17 mouse cellular contexts compared by ENCODE assay signal in the genomic region with DNA sequence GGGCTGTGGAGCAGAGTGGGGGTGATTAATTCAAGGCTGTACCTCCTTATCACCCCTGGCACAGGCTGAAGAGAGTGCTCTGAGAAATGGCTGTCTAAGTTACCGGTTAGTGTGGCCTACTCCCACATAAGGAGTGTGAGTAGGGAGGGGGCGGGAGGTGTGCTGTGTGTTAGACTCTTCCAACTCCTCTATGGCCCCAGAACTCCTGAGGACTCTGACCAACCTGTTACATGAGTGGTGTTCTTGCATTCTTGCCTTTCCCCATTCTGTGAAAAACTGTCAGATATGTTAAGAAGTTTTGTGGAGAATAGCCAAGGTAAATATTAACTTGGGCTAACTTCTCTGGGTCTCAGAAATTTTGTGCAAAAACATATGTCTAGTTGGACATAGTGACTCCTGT.
"Had no signal": no experiment of that assay in that cellular context is flagged by ENCODE, and none has a peak within 500 bp of the region (broad histone marks: within the 10 kb centered on the region; RNA-seq: fewer than 3 reads in every experiment).

No protein-coding gene starts in this region.

- H3K4me3 ChIP-seq: kidney, embryonic 15.5 days; limb, embryonic 15.5 days; liver, embryonic 12.5 days; megakaryocyte, embryonic 14.5 days; midbrain, embryonic 15.5 days; neural tube, embryonic 13.5 days had no signal

- H3K4me2 ChIP-seq: kidney, embryonic 15.5 days; limb, embryonic 15.5 days; liver, embryonic 12.5 days; midbrain, embryonic 11.5 days; midbrain, embryonic 15.5 days; neural tube, embryonic 13.5 days had no signal

- H3K27me3 ChIP-seq: kidney, embryonic 15.5 days; liver, embryonic 12.5 days; megakaryocyte, embryonic 14.5 days; midbrain, embryonic 15.5 days; neural tube, embryonic 13.5 days had no signal

- ATAC-seq: hindbrain, postnatal 0 days; liver, embryonic 12.5 days had no signal

- DNase-seq: kidney, adult 18-20 months; kidney, postnatal 36 days; layer of hippocampus, adult 9-11 months; layer of hippocampus, postnatal 36 days; right cerebral cortex, adult 18-20 months; thymus, adult 2 months; thymus, postnatal 25 days had no signal

- H3K36me3 ChIP-seq: kidney, embryonic 15.5 days; limb, embryonic 15.5 days; liver, embryonic 12.5 days; midbrain, embryonic 15.5 days; neural tube, embryonic 13.5 days had no signal

- H3K4me1 ChIP-seq: liver, embryonic 12.5 days had no signal

- H3K9ac ChIP-seq: kidney, embryonic 15.5 days; limb, embryonic 15.5 days; liver, embryonic 12.5 days; midbrain, embryonic 15.5 days; neural tube, embryonic 13.5 days had no signal

- H3K9me3 ChIP-seq: kidney, embryonic 15.5 days; limb, embryonic 15.5 days; liver, embryonic 12.5 days; megakaryocyte, embryonic 14.5 days; midbrain, embryonic 15.5 days; neural tube, embryonic 13.5 days had no signal

- H3K27ac ChIP-seq: hindbrain, postnatal 0 days; kidney, embryonic 15.5 days; limb, embryonic 15.5 days; liver, embryonic 12.5 days; macrophage; midbrain, embryonic 15.5 days; neural tube, embryonic 13.5 days; stomach, postnatal 0 days had no signal
